Mouse (Mus musculus): ENCODE results near the gene Actg1. TPM values are rescaled to one million over a fixed set of nuclear protein-coding genes. Genes with fewer than 3 reads are reported as not detected.

The Actg1 gene
- polyA plus RNA-seq, 1 experiment from 2014 or later, result 2,628 TPM

DNA sequence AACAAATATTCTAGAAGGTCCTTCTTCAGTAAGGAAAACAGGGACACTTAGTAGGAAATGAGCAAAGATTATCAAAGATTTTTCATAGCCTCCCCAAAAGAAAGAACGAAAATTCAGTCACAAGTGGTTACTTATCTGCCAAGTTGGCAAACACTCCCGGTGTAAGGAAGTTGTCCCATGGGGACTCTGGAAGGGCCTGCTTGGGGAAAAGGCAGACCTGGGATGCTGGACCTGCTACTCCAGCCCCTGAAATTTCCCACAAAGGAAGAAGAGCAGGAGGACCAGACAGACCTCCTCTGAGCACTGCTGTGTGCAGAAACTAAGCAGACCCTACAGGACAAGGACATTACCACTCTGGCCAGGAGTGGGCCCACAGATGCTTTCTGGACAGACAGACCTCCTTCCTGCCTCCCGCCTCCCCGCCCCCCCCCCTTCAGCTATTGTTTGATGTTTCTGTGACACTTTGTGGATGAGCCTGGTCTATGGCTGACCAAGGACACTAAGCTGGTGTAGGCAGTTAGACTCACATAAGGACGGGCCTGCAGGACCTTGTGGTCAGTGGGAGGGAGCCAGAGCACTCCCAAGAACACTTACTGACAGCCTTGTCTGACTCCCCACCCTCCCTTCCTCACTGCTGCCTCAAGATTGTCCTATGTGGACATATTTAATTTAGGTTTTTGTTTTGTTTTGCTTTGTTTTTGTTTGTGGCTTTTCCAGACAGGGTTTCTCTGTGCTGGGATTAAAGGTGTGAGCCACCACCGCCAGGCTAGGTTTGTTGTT, 34.2 kb downstream of the Actg1 start:
- no peaks in the 10 kb centered on the region for H3K9me3 ChIP-seq
- H3K4me1 ChIP-seq, result peaks cover 36% of the 10 kb centered on the region
- ATAC-seq (ENCODE audit: low FRiP score, low read depth), result no peak
- WGBS, result 58% methylated on average over 6 of the region's 6 CpGs
- H3K27ac ChIP-seq, result no peak overlapping the region
- no peak overlapping the region for H3K4me3 ChIP-seq
- no peaks in the 10 kb centered on the region for H3K36me3 ChIP-seq
- no peak overlapping the region for H3K4me2 ChIP-seq (replicated peaks)
- H3K9ac ChIP-seq, result no peak overlapping the region
- no peaks in the 10 kb centered on the region for H3K27me3 ChIP-seq

DNA sequence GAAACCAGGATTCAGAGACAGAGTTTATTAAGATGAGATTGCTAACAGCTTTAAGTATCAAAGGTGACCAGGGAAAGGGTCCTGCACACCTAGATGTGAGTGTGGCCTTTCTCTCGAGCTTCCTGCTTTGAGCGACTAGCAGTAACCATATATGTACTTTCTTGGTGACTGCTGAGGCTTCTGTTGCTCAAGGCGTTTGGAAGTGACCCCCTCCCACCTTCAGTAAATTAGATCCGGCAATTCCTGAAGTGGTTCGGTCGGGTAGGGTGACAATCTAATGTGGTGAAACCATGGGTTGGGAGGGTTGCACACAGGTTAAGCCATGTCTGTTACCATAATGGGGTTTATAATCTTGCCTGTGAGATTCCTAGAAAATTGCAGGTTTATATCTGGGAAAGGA, 36.3 kb downstream of the Actg1 start:
- ATAC-seq (ENCODE audit: low FRiP score, low read depth), result no peak
- peaks cover 48% of the 10 kb centered on the region for H3K4me1 ChIP-seq
- H3K9me3 ChIP-seq, result no peaks in the 10 kb centered on the region
- H3K9ac ChIP-seq, result no peak overlapping the region
- no peak overlapping the region; the same call in 1 of the 2 replicates for H3K27ac ChIP-seq
- H3K4me2 ChIP-seq (replicated peaks), result 0 out of 2 replicates have a peak overlapping the region, but pooled peaks have one; percentile 77
- 0 out of 2 replicates have a peak, but pooled peaks cover under 1% of the 10 kb centered on the region for H3K27me3 ChIP-seq
- WGBS, result 56% methylated on average over 6 of the region's 6 CpGs
- H3K36me3 ChIP-seq, result no peaks in the 10 kb centered on the region
- no peak overlapping the region for H3K4me3 ChIP-seq

DNA sequence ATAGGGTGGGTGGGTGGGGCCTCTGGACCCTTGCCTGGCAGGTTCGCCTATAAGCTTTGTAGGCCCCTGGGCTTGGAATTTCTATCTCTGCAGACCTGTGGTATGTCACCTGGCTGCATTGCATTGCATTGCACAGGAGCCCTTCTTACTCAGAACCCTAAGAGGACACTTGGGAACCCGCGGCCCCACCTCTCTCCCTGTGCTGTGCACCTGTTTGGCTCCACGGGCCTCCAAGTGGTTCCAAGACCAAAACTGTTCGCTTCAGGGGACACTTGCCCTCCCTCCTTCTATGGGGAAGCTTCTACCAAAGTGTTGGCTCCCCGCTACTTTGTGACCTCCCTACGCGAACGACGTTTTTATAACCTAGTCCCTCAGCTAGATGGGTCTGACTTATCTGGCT, 36.8 kb downstream of the Actg1 start:
- Histone ChIP-seq H3K36me3 (no peaks in the 10 kb centered on the region), H3K9ac (peak overlapping the region; percentile 74), H3K4me2 (replicated peaks) (peak overlapping the region; percentile 77), H3K4me3 (peak overlapping the region; percentile 44), H3K4me1 (peaks cover 48% of the 10 kb centered on the region), H3K27me3 (peaks cover 4% of the 10 kb centered on the region; the same call in 1 of the 2 replicates), H3K27ac (peak overlapping the region; percentile 81), H3K9me3 (no peaks in the 10 kb centered on the region)
- no peak for ATAC-seq (ENCODE audit: low FRiP score, low read depth)
- 35% methylated on average over 10 of the region's 10 CpGs for WGBS

DNA sequence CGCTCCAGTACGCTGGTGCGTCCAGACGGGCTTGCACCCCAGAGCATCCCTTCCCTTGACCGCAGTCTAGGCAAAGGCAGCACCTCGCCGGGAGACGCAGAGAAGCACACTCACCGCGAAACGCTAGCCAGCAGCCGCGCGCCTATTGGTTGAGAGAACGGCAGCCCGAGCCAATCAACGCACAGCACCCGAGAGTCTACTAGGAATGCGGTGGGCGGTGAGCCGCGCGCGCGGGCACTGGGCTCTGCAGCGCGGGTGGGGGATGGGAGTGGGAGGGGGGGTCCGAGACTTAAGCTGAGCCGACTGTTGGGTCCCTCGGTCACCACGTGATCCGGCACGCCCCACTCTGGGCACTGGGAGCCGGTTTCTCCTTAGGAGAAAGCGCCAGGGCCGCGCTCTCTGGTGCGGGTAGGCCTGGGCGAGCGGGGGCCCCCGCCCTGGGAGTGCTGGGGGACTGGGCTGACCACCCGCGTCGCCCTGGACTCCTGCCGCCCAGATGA, 37.5 kb downstream of the Actg1 start:
- Histone ChIP-seq H3K4me2 (replicated peaks) (peak overlapping the region; percentile 77), H3K9ac (peak overlapping the region; percentile 74), H3K4me3 (peak overlapping the region; percentile 44), H3K9me3 (no peaks in the 10 kb centered on the region), H3K4me1 (peaks cover 54% of the 10 kb centered on the region), H3K36me3 (no peaks in the 10 kb centered on the region), H3K27ac (peak overlapping the region; percentile 81), H3K27me3 (peaks cover 9% of the 10 kb centered on the region)
- under 1% methylated on average over 45 of the region's 45 CpGs for WGBS
- peak; percentile 90 for ATAC-seq (ENCODE audit: low FRiP score, low read depth)

DNA sequence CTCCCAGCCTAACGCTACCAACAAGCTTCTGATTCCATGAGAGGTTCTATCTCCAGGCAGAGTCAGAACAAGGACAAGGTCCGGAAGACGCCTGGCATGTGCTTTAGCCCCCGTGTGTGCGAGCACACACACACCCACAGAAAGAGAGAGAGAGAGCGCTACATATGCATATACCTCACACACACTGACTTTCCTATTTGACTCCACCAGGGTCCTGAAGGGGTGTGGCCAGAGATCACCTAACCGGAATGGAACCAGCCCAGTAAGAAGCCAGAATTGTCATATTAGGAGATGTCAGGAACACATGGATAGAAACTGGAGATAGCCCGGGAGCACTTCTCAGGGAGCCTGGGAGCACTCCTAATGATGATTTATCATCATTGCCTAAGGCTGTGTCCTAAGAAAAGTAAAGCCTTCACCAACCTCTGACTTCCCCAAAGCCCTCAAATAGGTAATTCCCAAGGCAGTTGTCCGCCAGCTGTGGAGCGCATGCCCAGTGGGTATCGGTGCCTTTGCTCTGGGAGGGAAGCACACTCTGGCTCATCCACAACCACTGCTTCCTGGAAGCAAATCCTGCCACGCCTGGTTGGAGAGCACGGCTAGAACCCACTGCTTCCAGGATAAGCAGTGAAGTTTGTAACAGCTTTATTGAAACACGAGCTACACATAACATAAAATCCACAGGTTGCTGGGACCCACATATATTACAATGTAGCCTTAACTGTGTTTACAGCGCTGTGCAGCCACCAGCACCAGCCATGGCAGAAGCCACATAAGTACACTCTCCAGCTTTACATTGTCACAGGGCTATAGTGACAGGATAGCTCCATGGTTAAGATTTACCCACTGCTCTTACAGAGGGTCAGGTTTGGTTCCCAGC, 39.7 kb downstream of the Actg1 start:
- no peak for ATAC-seq (ENCODE audit: low FRiP score, low read depth)
- no peaks in the 10 kb centered on the region for H3K36me3 ChIP-seq
- peaks cover 9% of the 10 kb centered on the region for H3K27me3 ChIP-seq
- H3K9ac ChIP-seq, result no peak overlapping the region
- no peak overlapping the region for H3K27ac ChIP-seq
- 50% methylated on average over 15 of the region's 15 CpGs for WGBS
- no peak overlapping the region for H3K4me3 ChIP-seq
- no peaks in the 10 kb centered on the region for H3K9me3 ChIP-seq
- peak overlapping the region; percentile 14; the same call in 1 of the 2 replicates for H3K4me2 ChIP-seq (replicated peaks)
- H3K4me1 ChIP-seq, result peaks cover 61% of the 10 kb centered on the region

DNA sequence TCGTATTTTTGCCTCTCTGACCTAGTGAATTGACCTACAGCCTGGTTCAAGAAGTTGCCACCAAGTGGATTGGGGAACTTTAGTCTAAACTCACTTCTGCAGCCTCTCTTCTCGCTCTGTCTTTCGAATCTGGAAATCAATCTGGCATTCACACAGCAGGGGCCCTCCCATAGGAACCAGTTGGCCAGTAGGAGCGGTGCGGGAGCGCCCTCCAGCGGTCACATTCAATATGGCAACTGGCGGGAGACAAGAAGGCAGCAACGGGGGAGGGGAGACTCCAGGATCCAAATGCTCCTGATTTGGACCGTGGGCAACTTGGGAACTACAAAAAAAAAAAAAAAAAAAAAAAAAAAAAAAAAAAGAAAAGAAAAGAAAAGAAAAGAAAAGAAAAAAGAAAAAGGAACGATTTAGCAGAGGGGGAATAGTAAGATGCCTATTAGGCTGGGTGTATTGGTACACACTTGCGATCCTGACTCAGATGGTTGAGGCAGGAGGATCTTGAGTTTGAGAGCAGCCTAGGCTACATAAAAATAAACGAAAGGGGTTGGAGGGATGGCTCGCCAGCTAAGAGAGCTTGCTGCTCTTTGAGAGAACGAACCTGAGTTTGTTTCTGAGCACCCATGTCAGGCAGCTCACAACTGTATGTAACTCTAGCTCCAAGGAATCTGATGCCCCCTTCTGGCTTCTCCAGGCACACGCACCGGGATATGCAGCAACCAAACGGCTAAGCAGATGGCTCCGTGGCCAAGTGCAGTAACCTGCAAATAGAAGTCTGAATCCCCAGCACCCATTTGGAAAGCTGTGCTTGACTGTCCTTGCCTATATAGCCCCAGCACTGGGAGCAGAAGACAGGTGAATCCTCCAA, 40.5 kb downstream of the Actg1 start:
- Histone ChIP-seq H3K27ac (no peak overlapping the region), H3K4me3 (0 out of 2 replicates have a peak overlapping the region, but pooled peaks have one; percentile 3), H3K4me2 (replicated peaks) (peak overlapping the region; percentile 14; the same call in 1 of the 2 replicates), H3K4me1 (peaks cover 69% of the 10 kb centered on the region), H3K9me3 (no peaks in the 10 kb centered on the region), H3K27me3 (peaks cover 9% of the 10 kb centered on the region), H3K9ac (no peak overlapping the region), H3K36me3 (no peaks in the 10 kb centered on the region)
- WGBS, result 5% methylated on average over 19 of the region's 19 CpGs
- no peak for ATAC-seq (ENCODE audit: low FRiP score, low read depth)

DNA sequence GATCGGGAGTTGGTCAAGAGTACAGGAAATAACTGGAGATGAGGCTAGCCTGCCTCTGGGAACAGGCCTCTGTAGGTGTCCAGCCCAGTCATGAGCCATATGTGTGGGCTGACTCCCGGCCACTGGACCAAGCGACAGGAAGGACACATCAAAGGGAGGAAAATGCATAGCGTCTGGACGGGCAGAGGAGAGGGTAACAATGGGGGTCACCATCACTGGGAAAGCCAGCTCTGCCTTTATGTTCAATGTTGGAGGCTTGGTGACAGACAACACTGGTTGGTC, 41.3 kb downstream of the Actg1 start:
- Histone ChIP-seq H3K9me3 (no peaks in the 10 kb centered on the region), H3K27ac (no peak overlapping the region), H3K4me3 (0 out of 2 replicates have a peak overlapping the region, but pooled peaks have one; percentile 3), H3K36me3 (no peaks in the 10 kb centered on the region), H3K4me1 (peaks cover 74% of the 10 kb centered on the region), H3K27me3 (peaks cover 9% of the 10 kb centered on the region), H3K4me2 (replicated peaks) (peak overlapping the region; percentile 14; the same call in 1 of the 2 replicates), H3K9ac (no peak overlapping the region; the same call in 1 of the 2 replicates)
- no peak for ATAC-seq (ENCODE audit: low FRiP score, low read depth)
- 14% methylated on average over 5 of the region's 5 CpGs for whole genome bisulfite sequencing

DNA sequence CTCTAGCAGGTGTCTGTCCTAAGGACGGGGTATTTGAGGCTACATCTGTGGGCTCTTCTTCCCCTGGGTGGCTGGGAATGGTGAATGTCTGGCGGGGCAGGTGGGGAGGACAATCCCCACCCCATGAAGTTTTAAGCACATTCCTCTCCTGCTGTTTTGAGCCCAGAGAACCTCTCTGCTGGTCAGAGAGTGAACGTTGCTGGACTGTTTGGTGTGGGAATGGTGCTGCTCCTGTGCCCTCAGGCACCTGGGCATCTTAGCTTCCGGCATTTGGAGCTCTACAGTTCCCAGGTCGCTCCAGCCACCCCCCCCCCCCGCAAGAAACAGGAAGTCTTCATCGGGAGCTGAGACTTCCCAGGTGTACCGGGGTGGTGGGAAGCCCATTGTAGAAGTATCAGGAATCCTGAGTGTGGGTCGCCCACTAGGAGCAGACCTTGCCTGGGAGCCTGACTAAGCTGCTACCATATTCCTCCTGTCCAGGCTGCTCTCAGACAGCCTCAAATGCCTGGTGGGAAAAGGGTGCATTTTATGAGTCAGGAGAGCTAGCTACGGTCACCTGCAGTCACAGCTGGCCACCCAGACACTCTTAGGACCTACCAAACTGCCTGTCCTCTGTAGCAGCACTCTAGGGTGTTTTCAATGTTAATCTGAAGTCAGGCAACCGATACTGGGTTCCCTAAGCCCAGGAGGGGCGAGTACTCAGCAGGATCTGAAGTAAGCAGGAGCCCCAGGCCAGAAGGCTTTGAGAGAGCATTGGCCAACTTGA, 41.8 kb downstream of the Actg1 start:
- Histone ChIP-seq H3K9ac (no peak overlapping the region; the same call in 1 of the 2 replicates), H3K27ac (no peak overlapping the region), H3K9me3 (peaks cover under 1% of the 10 kb centered on the region; the same call in 1 of the 2 replicates), H3K4me3 (peak overlapping the region; percentile 52; the same call in 1 of the 2 replicates), H3K4me2 (replicated peaks) (peak overlapping the region; percentile 81), H3K4me1 (peaks cover 74% of the 10 kb centered on the region), H3K36me3 (no peaks in the 10 kb centered on the region), H3K27me3 (peaks cover 9% of the 10 kb centered on the region)
- 25% methylated on average over 12 of the region's 12 CpGs for WGBS
- ATAC-seq (ENCODE audit: low FRiP score, low read depth), result no peak

DNA sequence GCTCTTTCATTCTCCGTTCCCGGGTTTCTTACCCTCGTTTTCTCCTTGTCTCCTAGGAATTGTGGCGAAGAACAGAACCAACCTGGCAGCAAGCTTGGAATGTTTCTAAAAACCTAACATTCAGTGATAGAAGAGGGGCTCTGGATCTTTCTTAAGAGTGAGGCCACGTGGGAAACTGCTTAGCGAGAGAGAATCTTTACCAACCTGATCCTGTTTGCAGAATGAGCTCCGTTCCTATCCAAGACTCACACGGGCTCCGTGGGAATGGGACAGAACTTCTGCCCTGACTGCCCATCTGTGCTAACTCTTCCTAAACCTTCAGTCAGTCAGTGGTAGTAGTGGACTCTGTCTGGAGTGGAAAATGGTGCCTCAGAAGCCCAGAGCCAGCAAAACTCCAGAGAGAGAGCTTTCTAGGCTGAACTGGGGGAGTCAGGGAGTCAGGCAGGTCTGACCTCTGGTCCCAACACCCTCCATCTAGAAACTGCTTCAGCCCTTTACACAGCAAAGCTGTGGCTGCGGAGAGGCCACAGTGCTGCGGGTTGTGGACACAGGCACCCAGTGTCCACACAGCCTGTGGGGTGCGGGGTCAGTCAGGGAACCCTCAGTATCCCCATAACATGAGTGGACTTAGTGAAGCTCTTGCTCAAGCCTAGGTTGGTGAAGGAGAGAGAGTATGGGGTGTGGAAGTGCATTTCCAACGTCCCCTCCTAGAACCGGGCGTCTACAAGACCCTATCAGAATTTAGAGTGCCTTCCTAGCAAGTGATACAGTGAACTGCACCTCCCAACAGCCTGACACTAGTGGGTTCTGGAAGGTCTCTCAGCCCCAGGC, 42.6 kb downstream of the Actg1 start:
- ATAC-seq (ENCODE audit: low FRiP score, low read depth), result no peak
- WGBS, result 18% methylated on average over 15 of the region's 15 CpGs
- Histone ChIP-seq H3K9ac (peak overlapping the region; percentile 61), H3K27me3 (peaks cover 9% of the 10 kb centered on the region), H3K4me2 (replicated peaks) (peak overlapping the region; percentile 81), H3K4me1 (peaks cover 74% of the 10 kb centered on the region), H3K27ac (peak overlapping the region; percentile 76; the same call in 1 of the 2 replicates), H3K36me3 (no peaks in the 10 kb centered on the region), H3K9me3 (peaks cover 6% of the 10 kb centered on the region), H3K4me3 (peak overlapping the region; percentile 52)

DNA sequence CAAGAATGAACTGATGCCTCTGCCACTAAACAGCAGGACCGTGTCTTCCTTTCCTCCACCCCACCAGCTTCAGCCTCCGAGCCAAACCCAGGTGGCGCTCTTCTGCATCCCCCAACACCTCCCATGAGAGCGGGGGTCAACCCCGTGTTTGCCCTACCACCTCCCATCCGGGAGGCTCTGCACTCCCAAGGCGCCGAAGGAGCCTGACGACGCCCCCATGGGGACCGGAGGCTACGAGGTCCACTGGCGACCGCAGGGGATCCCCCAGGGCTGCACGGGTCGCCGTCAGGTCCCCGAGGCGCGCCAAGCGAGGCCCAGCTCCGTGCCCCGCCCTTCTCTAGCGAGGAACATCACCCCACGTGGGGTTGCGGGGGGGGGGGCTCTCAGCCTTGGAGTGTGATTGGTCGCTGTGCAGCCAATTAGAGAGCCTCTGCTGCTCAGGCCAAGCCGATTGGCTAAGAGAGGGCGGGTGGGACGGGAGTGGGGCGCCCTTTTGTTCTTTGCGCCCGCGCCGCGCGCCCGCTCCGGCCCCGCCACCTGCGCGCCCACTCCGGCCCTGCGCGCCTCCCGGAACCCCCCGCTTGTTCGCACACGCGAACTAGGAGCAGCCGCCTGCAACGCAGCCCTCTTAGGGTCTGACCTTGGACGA, 43.3 kb downstream of the Actg1 start:
- 1% methylated on average over 51 of the region's 53 CpGs for WGBS
- Histone ChIP-seq H3K27ac (peak overlapping the region; percentile 80), H3K4me3 (peak overlapping the region; percentile 52), H3K27me3 (peaks cover 9% of the 10 kb centered on the region), H3K4me1 (peaks cover 68% of the 10 kb centered on the region), H3K9ac (peak overlapping the region; percentile 74), H3K4me2 (replicated peaks) (peak overlapping the region; percentile 81), H3K36me3 (no peaks in the 10 kb centered on the region), H3K9me3 (peaks cover 6% of the 10 kb centered on the region)
- ATAC-seq (ENCODE audit: low FRiP score, low read depth), result peak; percentile 90
